Mouse (Mus musculus) heart, postnatal 36 days (tissue): ENCODE results near the gene Tlk1. TPM values are rescaled to one million over a fixed set of nuclear protein-coding genes. Genes with fewer than 3 reads are reported as not detected.

Experiments used
- DNase-seq, 2 experiments: peaks; one replicate each; pipeline ENCODE4 v3.0.0; 2021 to 2022
- intact Hi-C: fragments of 180-260 bp; cut with DNase I; formaldehyde crosslinking; loops from one replicate; pipeline ENCODE4 v1.15.1; 2025
- total RNA-seq, 2 experiments: library from RNA; stranded (reverse); gene quantifications; 2 replicates each; pipeline ENCODE4 v1.2.3; 2021

The Tlk1 gene
- 10 to 100 TPM; 33.0 to 33.7 TPM for total RNA-seq

DNA sequence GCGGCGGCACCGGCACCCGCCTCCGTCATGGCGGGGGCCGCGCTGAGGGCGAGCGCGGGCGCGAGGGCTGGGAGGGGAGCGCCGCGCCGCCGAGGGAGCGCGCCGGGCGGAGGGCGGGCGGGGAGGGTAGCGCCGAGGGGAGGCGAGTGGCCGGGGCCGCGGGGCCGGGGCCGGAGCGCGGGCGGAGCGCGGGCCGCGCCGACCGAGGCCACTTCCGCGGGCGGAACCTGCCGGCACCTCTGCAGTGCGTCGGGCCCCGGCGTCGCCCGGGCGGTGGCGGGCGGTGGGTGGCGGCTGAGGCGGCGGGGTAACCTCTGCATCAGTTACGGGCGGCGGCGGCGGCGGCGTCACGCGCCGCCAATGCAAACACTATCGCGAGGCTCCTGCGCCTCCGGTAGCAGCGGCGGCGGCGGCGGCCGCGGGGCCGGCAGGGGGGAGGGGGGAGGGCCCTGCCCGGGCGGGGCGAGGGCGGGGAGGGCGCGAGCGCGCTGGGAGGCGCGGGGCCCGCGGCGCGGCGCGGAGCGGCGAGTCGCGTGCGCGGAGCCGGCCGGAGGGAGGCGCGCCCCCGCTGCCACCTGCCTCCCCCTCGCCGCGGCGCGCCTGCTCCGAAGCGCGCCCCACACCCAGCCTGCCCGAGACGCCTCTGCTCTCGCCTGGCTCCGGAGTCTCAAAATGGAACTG, at the start of gene Tlk1:
TSS of gene Tlk1 (minus strand) at position 358 of the 681 bp plus-strand sequence.
- DNase-seq: peak; percentile 74 to 82
- intact Hi-C loops: loop anchor here (5.0 to 10.0 kb wide), 3 partner anchors 163 to 539 kb away; partner anchors contain the start of genes Gm26558, Gorasp2 and Slc25a12

DNA sequence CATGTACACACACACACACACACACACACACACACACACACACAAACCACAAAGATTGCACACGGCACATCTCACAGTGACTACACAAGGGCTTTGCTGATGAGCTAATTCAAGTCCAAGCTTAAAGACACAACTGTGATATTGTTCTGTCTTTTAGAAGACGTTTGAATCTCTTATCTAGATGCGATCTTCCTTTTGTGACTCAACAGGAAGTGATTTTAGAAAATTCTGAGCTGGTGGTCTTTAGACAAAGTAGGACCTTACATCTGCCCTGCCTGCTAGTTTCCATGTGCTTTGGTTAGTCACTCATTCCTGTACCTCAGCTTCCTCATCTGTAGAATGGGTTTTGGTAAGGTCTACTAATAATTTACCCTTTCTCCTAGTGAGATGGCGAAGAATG, 49.6 kb upstream of the Tlk1 start:
- intact Hi-C loops: no loop called here
- no peak for DNase-seq

DNA sequence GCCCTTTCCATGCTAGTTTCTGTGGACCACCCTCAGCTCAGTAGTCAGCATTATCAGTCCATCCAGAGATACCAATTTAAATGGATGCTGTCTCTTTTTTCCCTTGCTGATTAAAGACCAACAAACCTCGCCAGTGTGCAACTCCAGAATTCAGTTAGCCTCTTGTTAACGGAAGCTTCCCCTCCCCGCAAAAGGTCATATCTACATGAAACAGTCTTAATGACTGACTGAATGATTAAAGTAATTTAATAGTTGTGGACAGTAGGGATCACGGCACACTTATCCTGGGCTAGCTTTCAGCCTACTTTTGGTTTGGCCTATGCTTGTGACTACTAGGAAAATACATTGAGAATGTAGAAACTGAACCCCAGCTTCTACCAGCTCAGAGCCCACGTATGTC, 47.6 kb upstream of the Tlk1 start:
- no peak for DNase-seq
- intact Hi-C loops: no loop called here

DNA sequence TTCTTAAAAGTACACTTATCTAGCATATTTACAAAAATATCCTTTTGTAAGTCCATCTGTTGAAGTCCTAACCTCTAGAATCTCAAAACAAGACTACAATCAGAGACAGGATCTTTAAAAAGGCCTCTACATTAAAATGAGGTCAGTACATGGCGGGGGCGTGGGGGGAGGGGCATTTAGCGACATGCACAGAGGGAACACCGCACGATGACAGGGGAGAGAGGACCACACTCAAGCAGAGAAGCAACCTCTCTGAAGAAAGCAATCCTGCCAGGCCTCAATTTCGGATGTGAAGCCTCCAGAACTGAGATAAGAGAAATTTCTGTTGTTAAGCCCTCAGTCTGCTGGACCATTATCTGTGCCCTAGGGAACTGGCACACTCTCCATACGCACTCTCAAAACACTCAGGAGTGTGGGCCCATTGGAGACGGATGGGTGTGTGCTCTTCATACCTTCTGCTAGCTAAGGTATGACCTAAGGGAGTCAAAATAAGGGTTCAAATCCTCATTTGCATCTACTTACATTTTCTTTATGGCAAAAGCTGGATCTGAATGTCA, 46.0 kb upstream of the Tlk1 start:
- intact Hi-C loops: no loop called here
- no peak for DNase-seq

DNA sequence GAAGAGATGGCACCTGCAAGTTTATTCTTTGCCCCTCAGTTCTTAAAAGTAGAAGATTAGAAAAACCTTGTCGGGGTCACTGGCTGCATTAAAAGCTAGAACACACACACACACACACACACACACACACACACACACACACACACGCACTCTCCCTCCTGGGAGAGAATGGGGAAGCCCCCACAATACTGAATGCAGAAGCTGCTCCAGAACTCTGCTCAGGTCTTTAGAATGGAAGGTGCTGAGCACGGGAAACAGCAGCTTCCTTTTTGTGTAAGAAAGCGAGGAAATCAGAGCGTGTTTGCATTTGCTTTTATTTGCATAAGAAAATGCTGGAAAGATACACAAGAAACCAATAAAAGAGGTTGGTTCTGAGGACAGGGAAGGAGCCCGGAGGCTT, 45.3 kb upstream of the Tlk1 start:
- no peak for DNase-seq
- intact Hi-C loops: no loop called here

DNA sequence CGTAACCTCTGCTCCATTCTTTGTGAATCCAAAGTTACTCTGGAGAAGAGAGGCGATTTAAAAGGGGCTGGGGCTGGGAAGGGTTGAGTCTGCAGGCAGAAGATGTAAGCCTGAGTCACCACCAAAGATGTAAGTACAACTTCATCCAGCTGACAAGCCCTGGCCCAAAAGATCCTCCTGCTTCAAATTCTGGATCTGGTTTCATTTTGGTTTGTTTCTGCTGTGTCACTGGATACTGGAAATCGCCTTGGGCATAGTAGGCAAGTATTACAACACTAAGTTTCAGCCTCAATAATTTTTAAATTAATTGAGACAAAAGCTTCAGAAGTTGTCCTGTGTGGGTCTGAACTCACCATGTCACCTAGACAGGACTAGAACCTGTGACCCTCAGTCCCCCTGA, 43.6 kb upstream of the Tlk1 start:
- DNase-seq: no peak
- intact Hi-C loops: no loop called here

DNA sequence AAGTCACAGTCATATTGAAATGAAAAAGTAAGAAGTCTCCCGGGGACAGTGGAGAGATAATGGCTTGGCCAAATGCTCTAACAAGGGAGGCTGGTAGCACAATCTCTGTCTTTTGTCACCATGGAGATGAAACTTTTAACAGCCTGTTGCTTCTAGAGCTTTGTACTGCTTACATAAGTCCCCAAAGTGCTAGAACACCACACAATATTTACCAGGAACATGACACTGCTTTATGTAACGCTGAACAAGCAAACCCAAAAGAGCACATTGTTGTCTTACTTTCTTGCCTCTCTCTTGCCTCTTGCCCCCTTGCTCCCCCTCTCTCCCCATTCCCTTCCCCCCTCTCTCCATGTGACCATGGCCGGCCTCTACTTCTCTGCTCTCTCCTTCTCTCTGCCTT, 41.7 kb upstream of the Tlk1 start:
- DNase-seq: no peak
- intact Hi-C loops: no loop called here

DNA sequence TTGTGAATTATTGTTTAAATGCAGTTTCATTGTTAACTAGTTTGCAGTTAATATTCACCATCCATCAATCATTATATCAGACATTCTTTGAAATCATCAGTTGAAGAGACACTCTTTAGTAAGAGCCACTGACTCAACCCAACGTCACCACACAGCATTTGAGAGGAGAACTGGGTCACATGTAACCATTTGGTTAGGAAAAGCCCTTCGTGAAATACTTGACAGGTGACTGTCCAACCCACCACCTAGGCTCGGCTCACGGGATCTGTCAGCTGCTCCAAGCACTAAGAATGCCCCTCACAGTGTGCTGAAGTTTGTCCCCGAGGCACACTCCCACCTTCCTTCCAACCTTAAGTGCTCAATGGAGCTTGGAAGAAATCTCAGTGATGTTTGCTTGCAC, 37.4 kb upstream of the Tlk1 start:
- no peak for DNase-seq
- intact Hi-C loops: no loop called here

DNA sequence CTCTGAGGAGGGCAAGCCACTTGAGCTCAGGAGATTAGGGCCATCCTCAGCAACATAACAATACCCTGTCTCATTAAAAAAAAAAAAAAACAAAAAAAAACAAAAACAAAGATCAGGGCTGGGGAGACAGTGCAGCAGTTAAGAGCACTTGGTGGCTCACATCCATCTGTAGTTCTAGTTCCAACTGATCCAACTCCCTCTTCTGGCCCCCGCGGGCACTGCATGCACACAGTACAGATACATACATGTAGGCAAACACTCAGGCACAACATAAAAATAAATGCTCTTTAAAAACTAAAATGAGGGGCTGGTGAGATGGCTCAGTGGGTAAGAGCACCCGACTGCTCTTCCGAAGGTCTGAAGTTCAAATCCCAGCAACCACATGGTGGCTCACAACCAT, 34.2 kb upstream of the Tlk1 start:
- intact Hi-C loops: no loop called here

DNA sequence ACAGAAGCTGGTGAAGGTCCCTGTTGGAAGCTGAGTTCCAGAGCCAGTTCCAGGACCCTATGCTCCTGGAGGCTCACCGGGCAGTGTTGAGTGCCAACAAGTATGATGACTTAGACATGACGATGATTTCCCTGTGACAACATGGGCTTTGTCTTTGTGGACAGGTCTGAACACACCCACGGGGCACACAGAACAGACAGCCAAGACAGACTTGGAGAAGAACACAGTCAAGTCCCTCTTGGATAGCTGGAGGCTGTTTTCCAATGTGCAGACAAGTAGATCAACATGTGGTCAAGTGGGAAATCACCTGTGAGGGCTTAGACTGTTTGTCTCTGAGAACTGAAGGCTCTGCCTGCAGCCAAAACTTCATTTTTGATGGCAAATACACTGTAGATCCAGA, 31.4 kb upstream of the Tlk1 start:
- no peak for DNase-seq
- intact Hi-C loops: no loop called here

More for the DNA sequence above, 34.2 kb upstream of the Tlk1 start:
- DNase-seq: no peak

DNA sequence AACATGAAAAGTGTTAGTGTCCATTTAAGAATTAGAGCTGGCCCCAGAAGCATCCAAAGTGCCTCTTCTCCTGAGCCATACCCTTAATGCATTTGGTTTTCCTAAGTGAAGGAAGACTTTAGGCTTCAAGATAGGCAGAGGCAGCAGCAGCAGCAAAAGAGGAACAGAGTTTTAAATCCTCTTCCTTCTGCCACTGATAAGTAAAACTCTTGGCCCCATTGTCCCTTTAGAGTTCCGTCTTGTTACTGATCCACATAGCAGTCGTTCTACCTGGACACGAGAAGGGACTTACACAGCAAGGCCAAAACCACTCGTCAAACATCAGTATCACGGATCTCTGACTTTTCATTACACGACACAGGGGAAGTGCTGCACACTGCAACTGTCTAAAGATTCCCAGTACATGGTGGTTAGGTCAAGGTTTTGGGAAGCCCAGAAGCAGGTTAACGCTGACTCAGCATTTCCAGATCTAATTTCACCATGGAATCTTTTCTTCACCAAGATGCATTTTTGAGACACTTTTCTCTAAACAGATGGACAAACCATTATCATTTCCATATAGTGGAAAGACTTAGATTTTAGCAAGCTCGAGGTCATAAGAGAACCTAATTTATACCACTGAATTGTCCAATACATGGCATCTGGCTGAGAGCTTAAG, 28.8 kb upstream of the Tlk1 start:
- DNase-seq: no peak
- intact Hi-C loops: no loop called here

DNA sequence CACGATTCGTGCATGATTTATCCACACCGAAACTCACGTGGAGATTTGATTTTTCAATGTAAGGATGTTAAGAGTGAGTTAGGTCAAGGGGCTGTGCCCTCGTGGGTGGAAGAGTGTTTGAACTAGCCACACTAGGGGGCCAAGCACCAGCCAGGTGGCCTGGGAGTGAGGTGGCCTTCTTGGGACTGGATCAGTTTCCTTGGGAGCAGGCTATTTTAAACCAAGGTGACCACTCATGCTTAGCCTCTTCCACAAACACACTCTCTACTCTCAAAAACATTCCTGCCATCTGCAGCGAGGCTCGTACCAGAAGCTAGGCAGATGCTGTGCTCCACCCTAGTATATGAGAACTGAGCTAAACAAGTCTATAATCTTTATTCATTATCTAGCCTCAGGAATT, 27.8 kb upstream of the Tlk1 start:
- intact Hi-C loops: no loop called here
- no peak for DNase-seq

DNA sequence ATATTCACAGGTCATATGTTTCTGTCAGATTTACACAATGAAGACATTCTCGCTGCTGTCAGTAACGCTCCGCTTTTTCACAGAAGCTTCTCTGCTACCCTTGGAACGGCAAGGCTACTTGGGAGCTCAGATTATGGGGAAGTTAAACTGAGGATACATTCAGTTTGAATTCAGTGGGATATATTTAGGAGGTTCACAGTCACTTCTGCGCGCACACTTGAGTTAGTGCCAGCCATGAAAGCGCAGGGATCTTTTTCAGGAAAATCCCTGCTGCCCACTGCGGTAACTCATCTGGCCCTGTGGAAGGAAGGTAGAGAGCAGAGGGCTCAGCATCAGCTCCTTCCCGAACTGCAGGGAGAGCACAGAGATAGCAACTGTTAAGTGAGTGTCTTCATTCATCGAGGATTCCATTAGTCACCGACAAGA, 27.3 kb upstream of the Tlk1 start:
- intact Hi-C loops: no loop called here
- no peak for DNase-seq

DNA sequence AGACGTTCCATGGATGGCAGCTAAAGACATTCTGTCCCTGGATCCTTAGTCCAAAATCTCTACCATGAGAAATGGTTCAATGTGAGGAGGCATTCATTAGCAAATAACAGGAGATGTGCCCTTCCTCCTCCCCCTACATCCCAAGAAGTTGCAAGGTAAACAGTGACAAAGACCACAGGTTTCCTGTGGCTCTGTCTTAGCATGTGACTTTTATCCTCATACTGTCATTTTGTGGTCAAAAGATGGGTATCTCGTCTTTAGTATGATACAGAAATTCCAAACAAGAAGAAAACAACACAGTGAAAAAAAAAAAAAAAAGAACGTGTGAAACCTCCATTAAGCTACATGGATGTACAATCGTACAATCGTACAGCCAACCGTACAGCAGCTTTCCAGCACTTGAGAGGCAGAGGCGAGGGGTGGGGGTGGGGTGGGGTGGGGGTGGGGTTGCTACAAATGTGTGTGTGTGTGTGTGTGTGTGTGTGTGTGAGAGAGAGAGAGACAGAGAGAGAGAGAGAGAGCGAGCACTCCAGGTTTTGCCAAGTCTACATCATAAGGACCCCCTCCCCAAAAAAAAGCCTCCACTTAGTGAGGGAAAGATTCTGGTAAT, 26.8 kb upstream of the Tlk1 start:
- no peak for DNase-seq
- intact Hi-C loops: no loop called here

DNA sequence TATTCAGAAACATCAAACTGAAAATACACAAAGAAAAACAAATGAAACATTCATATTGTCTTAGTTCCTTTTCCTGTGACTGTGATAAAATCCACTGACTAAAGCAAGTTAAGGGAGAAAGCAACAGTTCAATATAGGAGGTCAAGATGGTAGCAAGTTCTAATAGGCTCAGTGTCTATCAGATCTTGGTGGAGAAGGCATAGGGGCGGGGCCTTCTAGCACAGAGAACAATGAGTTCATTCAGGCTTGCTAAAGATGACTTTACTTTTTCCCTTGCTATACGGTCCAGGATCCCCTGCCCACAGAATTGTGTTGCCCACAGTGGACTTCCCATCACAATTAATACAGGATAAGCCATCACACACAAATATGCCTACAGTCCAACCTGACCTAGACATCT, 20.3 kb upstream of the Tlk1 start:
- intact Hi-C loops: no loop called here
- DNase-seq: no peak

DNA sequence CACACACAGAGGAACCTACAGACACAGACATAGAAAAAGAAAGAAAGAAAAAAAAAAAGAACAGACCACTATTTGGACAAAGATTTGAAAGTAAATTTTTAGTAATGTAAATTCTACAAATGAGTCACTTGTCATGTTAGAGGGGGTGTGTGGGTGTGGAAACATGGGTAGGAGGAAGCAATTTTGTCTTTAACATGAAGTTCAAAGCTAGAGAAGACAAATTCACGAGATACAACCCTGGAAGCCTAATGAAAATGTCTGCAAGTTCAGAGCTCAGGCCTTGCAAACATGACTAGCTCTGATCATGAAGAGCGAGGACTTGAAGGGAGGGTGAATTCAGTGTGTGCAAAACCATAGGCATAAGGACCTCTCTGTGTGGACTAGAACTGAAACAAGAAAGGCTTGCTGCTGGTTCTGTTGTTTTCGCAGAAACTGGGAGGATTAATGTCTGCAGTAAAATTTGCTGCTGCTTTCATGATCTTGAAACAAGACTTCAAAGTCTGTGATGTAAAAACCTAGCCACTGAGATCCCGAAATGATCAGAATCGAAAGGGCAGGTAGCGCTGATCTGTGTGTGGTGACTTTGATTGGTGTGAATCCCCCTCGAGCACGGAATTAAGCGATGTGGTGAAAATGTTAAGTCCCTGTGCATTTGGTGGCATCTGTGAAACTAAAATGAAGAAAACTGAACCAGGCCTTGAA, 19.3 kb upstream of the Tlk1 start:
- no peak for DNase-seq
- intact Hi-C loops: no loop called here

DNA sequence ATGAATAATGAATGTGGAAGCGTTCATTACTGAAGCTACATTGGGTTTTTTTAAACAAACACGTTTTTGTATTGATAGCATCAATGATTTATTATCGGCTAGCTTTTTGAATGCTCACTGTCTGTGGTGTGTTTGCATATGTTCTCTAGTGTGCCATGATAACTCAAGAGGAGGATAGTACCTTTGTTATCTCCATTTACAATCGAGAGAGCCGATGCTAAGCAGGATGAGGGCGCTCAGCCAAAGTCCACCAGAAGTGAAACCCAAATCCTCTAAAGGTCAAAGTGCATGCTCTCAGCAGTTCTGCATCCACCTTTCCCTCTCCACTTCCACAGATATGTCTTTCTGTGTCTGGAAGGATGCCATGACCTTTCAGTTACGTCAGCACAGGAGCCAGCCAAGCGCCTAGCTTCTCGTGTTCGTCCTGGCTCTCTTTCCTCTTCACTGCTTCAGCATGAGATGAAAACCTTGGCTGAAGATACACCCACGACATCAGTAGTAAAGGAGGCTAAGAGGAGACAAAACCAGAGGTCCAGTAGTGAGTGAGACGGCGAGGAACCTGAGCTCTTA, 16.6 kb upstream of the Tlk1 start:
- DNase-seq: peak in 1 of 2 experiments; percentile 10

DNA sequence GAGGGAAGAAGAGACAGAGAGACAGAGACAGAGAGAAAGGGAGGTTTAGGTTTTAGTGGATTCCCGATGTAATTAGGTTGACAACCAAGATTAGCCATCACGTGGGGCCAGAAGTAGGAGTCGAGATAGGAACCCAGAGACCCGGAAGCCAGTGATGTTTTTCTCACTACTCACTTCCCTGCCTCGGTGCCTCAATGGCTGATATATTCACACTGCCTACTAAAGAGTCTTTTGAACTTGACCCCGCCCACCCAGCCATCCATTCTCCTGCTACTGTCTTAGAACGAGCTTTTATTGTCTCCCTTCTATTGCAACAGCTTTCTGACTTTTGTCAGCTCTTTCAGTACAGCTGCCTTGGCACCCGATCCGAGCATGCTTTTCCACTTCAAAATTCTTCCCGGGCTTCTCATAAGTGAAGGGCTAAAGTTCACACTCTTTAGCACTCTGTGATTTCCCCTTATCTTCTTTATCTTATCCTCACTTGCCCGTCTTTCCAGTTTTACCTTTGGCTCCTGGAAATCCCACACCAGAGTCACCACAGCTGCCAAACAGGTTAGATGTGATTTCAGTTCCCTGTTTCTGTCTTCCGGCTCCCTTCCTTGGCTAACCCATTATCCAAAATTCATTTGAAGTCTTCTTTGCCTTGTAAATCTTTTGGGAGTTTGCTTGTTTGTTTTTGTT, 13.1 kb upstream of the Tlk1 start:
- DNase-seq: no peak
- intact Hi-C loops: no loop called here

More for the DNA sequence above, 16.6 kb upstream of the Tlk1 start:
- intact Hi-C loops: no loop called here

DNA sequence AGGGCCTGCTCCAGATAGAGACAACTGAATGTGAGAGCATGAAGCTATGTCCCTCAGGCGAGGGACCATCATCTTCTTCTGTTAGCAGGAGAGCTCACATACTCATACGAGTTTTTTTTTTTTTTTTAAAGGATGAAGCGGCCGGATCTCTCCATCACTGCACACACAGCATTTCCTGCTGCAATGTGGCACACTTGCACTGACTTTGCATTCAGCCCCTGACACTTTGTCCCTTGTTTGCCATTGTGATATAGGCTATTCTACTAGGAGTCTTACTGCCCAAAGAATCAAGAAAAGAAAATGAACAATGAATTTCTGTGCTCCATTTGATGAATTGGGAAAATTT, 10.8 kb upstream of the Tlk1 start:
- intact Hi-C loops: no loop called here
- DNase-seq: no peak

DNA sequence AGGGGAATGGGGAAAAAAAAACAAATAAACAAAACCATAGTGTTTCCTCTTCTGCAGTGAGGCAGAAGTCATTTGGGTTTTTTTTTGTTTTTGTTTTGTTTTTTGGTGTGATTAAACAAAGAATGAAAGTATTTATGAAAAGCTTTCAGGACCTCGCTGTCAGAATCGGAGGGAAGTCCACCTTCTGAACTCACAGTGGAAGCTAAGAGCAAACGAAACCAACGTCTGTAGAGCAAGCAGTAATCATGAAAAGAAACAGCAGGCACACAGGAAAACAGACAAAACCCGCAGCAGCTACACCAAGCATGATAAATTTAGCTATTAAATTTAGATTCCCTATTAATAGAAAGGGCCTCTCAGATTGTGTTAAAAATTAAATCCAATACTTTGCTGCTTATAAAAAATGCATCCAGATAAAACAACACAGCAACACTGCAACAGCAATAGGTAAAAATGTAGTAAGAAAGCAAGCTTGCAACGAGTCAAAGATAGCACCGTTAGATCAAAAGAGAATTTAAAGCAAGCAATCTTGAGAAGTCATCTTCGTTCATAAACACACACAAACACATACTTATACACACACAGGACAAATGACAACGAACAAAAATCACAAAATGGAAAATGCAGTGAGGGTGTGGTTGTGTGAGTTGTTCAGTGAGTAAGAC, 10.2 kb upstream of the Tlk1 start:
- no peak for DNase-seq
- intact Hi-C loops: no loop called here
